Mouse (Mus musculus) liver, adult 2 months (tissue): Measurements from ENCODE around the gene Med24.

Experiments
- CTCF ChIP-seq: fragments of 200-500 bp; IDR thresholded peaks from 2 replicates; pipeline ENCODE4 v1.5.1; 2011; ENCODE audit warnings: low read depth, low read length, control low read depth
- POLR2A ChIP-seq: fragments of 200-500 bp; IDR thresholded peaks from 2 replicates; pipeline ENCODE4 v1.6.1; 2011; ENCODE audit warnings: low read length, control low read depth; ENCODE audit not compliant: insufficient read depth; ENCODE audit errors: extremely low read depth

GRCm38 (mm10) chr11:98721458-98722226 lies 7.6 kb downstream of the Med24 start:
- TF ChIP-seq CTCF: 0 out of 2 replicates have a peak, but pooled peaks have one; percentile 8
- TF ChIP-seq POLR2A: no peak
